Mouse (Mus musculus) heart, adult 2 months (tissue): ENCODE results near the gene Tmem183a. TPM values are rescaled to one million over a fixed set of nuclear protein-coding genes. Genes with fewer than 3 reads are reported as not detected.

Experiments used
- DNase-seq, 2 experiments: peaks; one replicate each; pipeline ENCODE4 v3.0.0; 2021
- H3K27ac ChIP-seq: fragments of 200-600 bp; 2 replicates; pipeline ENCODE4 v1.8.1; 2022
- H3K27me3 ChIP-seq: fragments of 200-500 bp; 2 replicates; pipeline ENCODE4 v1.6.1; 2012; ENCODE audit warnings: mild to moderate bottlenecking, low read length, inconsistent platforms, mixed read lengths; ENCODE audit not compliant: control insufficient read depth, insufficient read depth
- H3K36me3 ChIP-seq: fragments of 200-500 bp; 2 replicates; pipeline ENCODE4 v1.6.1; 2012; ENCODE audit warnings: low read length, inconsistent platforms; ENCODE audit not compliant: control insufficient read depth, insufficient read depth
- H3K4me1 ChIP-seq: fragments of 200-500 bp; 2 replicates; pipeline ENCODE4 v1.6.1; 2011; ENCODE audit warnings: low read length; ENCODE audit not compliant: control insufficient read depth, insufficient read depth
- H3K4me3 ChIP-seq: fragments of 200-600 bp; 2 replicates; pipeline ENCODE4 v1.8.1; 2022
- H3K79me2 ChIP-seq: fragments of 200-500 bp; replicated peaks from 2 replicates; pipeline ENCODE4 v1.6.1; 2012; ENCODE audit warnings: mild to moderate bottlenecking, inconsistent platforms, low read length, moderate library complexity, mixed read lengths; ENCODE audit not compliant: control insufficient read depth, insufficient read depth
- H3K9ac ChIP-seq: fragments of 200-500 bp; 2 replicates; pipeline ENCODE4 v1.6.1; 2012; ENCODE audit warnings: low read depth, mild to moderate bottlenecking, control low read depth, inconsistent platforms, low read length, mixed read lengths
- CTCF ChIP-seq: fragments of 200-600 bp; IDR thresholded peaks from 2 replicates; pipeline ENCODE4 v1.8.1; 2022; ENCODE audit warnings: antibody characterized with exemption, mild to moderate bottlenecking, moderate library complexity
- EP300 ChIP-seq: fragments of 200-500 bp; IDR thresholded peaks from 2 replicates; pipeline ENCODE4 v1.6.1; 2011; ENCODE audit warnings: low read depth, low read length, control low read depth; ENCODE audit not compliant: insufficient read depth
- POLR2A ChIP-seq: fragments of 200-500 bp; IDR thresholded peaks from 2 replicates; pipeline ENCODE4 v1.6.1; 2011; ENCODE audit warnings: mild to moderate bottlenecking, low read depth, low read length, control low read depth; ENCODE audit not compliant: insufficient read depth
- WGBS: fragments of 180-500 bp; shearing (Covaris S2); methylation state at CpG from one replicate; pipeline ENCODE4 v1.1.7; 2018; 5-methylcytosine and 5-hydroxymethylcytosine counted together
- intact Hi-C: fragments of 180-260 bp; cut with DNase I; formaldehyde crosslinking; loops from one replicate; pipeline ENCODE4 v1.15.1; 2025
- long read RNA-seq: library from polyadenylated mRNA; stranded (forward); transcript quantifications from one replicate; pipeline ENCODE4 v2.0.0, GENCODE M21; 2021
- polyA plus RNA-seq: library from polyadenylated mRNA; depleted of rRNA; stranded (reverse); fragments of >200 nt; gene quantifications from 2 replicates; pipeline ENCODE4 v1.2.3, GENCODE M21; 2012; rRNA removed
- total RNA-seq, 2 experiments: library from RNA; stranded (reverse); gene quantifications; 2 replicates each; pipeline ENCODE4 v1.2.3; 2021

Gene Tmem183a
- total RNA-seq, result 10 to 100 TPM; 17.8 to 18.7 TPM
- 22.9 and 45.8 TPM in 2 replicates for polyA plus RNA-seq
- long read RNA-seq, transcript Tmem183a-201 (8 exons, 3,149 nt), result major isoform, 6 of 13 reads
- long read RNA-seq, partial matches to known transcripts, result 2 of 13 reads
- long read RNA-seq, other reads (novel, unspliced or antisense), result 3 of 13 reads

DNA sequence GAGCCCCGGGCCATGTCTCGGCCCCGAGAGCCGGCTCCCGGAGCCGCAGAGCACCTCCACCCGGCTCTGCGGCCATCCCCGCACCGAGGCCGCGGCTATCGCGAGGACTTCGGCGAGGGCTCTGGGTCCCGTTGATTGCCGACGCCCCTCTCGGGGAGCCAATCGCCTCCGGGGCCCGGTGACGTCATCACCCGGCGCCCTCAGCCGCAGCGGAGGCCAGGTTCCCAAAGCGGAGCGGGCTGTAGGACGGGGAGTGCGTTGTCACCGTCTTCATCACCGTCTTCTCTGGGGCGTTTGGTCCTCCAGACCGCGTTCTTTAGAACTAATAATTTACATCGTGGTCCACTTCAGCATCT is at the start of gene Tmem183a:
Gene Tmem183a (minus strand): TSS at position 123 of the 356 bp plus-strand sequence.
- Histone ChIP-seq H3K4me3 (peak within 1 kb of the TSS; percentile 93), H3K27ac (peak within 1 kb of the TSS; percentile 88), H3K4me1 (peaks cover 3% of the 10 kb centered on the region; the same call in 1 of the 2 replicates), H3K9ac (peak within 1 kb of the TSS; percentile 94), H3K79me2 (no peaks in the 10 kb centered on the region; the same call in 1 of the 2 replicates), H3K36me3 (peaks cover 16% of the 10 kb centered on the region), H3K27me3 (no peaks in the 10 kb centered on the region)
- TF ChIP-seq CTCF (no peak), POLR2A (peak; percentile 99), EP300 (0 out of 2 replicates have a peak, but pooled peaks have one; percentile 67)
- peak; percentile 98 to 99 for DNase-seq
- intact Hi-C loops, result loop anchor here (1.0 to 2.0 kb wide), 2 partner anchors 19 to 93 kb away; partner anchors contain the start of gene Klhl12
- WGBS, result under 1% methylated on average over 38 of the region's 38 CpGs

DNA sequence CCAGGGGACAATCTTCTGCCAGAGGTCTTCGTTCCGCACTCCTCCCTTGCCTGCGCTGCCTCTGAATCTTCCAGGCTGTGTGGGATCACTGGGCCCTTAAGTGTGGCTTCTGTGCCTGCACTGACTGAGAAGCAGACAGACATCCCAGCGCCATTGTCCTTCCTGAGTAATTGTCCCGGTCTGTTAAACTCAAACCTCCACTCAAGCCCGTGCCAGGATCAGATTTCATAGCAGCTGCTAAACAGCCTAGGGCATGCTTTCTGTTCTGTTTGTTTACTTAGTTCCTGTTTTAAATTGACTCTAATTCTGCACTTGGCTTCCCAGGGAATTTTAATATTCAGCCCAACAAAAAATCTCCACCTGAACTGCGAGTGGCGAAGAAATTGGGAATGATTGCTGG is 46.3 kb upstream of the Tmem183a start:
- Histone ChIP-seq H3K36me3 (no peaks in the 10 kb centered on the region), H3K27ac (no peak overlapping the region), H3K9ac (no peak overlapping the region), H3K4me1 (no peaks in the 10 kb centered on the region), H3K79me2 (no peaks in the 10 kb centered on the region), H3K4me3 (no peak overlapping the region), H3K27me3 (no peaks in the 10 kb centered on the region)
- no peak for DNase-seq
- intact Hi-C loops, result no loop called here
- WGBS, result 90% methylated on average over 8 of the region's 8 CpGs
- no peak for TF ChIP-seq EP300
- no peak for TF ChIP-seq CTCF
- TF ChIP-seq POLR2A, result no peak

DNA sequence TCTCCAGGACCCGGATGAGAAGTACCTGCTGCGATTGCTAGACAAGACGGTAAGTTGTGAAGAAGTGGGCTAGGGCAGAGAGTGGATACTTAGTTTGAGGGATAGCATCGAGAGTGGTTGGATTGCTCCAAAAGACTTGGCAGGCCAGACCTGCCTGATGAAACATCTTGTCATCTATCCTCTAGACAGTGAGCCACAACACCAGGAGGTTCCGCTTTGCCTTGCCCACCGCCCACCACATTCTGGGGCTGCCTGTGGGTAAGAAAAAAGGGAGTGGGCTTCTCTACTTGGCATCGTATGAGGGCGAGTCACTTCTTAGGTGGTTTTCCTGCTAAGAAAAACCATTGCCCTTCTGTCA is 44.6 kb upstream of the Tmem183a start:
- H3K4me1 ChIP-seq, result no peaks in the 10 kb centered on the region
- H3K79me2 ChIP-seq, result no peaks in the 10 kb centered on the region
- 32% methylated on average over 8 of the region's 8 CpGs for WGBS
- no peak for DNase-seq
- TF ChIP-seq EP300 (no peak), POLR2A (no peak), CTCF (no peak)
- no peaks in the 10 kb centered on the region for H3K27me3 ChIP-seq
- intact Hi-C loops, result no loop called here
- peak overlapping the region; percentile 95 for H3K4me3 ChIP-seq
- peak overlapping the region; percentile 76 for H3K27ac ChIP-seq
- no peaks in the 10 kb centered on the region for H3K36me3 ChIP-seq
- H3K9ac ChIP-seq, result peak overlapping the region; percentile 83

DNA sequence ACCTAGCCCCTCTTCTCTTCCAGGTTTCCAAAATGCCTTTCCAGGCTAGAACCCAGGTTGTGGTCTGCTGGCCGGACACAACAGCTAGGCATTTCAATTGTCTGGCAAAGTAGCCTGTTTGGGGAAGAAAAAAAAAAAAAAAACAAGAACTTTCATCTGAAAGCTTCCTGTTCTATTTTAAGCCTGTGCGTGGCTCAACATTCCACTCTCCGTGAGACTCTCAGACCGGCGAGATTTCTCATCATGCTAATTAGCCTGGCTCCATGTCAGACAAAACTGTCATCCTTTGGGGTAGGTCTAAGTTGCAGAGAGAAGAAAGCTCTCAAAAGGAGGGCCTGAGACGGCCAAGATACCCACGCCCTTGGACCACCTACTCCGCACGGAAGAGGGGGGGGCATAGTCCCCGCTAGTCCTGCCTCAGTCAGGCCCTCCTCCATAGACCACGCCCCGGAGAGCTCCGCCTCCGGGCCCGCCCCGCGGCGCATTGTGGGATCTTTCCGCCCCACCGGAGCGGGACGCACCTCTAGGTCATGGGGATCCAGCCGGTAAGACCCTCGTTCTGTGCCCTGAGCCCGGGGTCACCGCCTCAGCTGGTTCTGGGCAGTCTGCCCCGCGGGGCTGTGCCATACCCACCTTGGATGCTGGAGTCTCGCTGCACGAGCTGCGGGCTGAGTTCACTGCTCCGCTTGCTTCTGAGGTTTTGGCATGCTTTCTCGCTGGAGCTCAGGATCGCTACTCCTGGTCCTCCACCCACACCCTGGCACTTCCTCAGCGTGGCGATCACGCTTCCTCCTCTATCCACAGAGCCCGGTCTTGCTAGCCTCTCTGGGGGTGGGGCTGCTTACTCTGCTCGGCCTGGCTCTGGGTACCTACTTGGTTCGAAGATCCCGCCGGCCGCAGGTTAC is 44.0 kb upstream of the Tmem183a start, which contains the start of gene Cyb5r1:
Gene Cyb5r1 (plus strand): TSS at position 51 of the 905 bp plus-strand sequence.
- peak within 1 kb of the TSS; percentile 76 for H3K27ac ChIP-seq
- TF ChIP-seq EP300 (0 out of 2 replicates have a peak, but pooled peaks have one; percentile 11), CTCF (no peak), POLR2A (peak; percentile 78)
- 2% methylated on average over 43 of the region's 43 CpGs for WGBS
- peak; percentile 90 to 91 for DNase-seq
- peak within 1 kb of the TSS; percentile 95 for H3K4me3 ChIP-seq
- no peaks in the 10 kb centered on the region for H3K27me3 ChIP-seq
- H3K79me2 ChIP-seq, result no peaks in the 10 kb centered on the region
- H3K9ac ChIP-seq, result peak within 1 kb of the TSS; percentile 83
- H3K36me3 ChIP-seq, result no peaks in the 10 kb centered on the region
- intact Hi-C loops, result no loop called here
- H3K4me1 ChIP-seq, result no peaks in the 10 kb centered on the region

DNA sequence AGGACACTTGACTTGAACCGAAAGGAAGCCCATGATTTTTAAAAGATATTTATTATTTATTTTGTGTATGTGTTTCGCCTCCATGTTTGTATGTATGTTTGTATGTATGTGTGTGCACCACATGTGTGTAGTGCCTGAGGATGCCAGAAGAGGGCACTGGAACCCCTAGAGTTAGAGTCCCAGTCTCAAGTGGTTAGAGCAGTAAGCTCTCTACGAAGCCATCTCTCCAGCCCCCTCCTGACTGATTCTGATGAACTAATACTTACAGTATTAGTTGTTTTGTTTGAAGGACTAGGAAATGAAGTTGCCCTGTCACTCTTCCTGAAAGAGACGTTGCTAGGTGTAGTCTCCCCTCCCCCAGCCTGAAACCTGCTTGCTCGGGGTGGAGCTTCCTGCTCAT is 38.0 kb upstream of the Tmem183a start:
- H3K27me3 ChIP-seq, result no peaks in the 10 kb centered on the region
- no peak overlapping the region for H3K4me3 ChIP-seq
- TF ChIP-seq CTCF (peak; percentile 54), EP300 (no peak)
- intact Hi-C loops, result no loop called here
- no peaks in the 10 kb centered on the region for H3K4me1 ChIP-seq
- no peak for DNase-seq
- no peaks in the 10 kb centered on the region for H3K36me3 ChIP-seq
- H3K79me2 ChIP-seq, result no peaks in the 10 kb centered on the region
- H3K9ac ChIP-seq, result no peak overlapping the region
- H3K27ac ChIP-seq, result no peak overlapping the region
- 65% methylated on average over 5 of the region's 5 CpGs for WGBS

DNA sequence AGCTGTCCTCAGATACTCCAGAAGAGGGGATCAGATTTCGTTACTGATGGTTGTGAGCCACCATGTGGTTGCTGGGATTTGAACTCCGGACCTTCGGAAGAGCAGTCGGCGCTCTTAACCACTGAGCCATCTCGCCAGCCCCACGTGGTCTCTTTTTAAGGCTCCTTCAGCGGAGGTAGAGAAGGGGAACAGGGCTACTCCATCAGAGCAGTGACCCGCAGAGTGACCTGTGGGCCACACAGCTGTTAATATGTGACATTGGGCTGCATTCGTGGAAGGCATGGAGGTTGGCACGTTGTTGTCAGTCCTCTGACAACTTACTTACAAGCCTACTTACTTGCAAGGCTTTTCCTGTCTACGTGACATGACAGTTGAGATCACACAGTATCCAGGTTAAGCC is 36.4 kb upstream of the Tmem183a start:
- H3K79me2 ChIP-seq, result no peaks in the 10 kb centered on the region
- H3K27ac ChIP-seq, result no peak overlapping the region
- no peak for TF ChIP-seq EP300

More for the DNA sequence above, 36.4 kb upstream of the Tmem183a start:
- H3K4me1 ChIP-seq, result no peaks in the 10 kb centered on the region
- intact Hi-C loops, result no loop called here
- H3K9ac ChIP-seq, result no peak overlapping the region
- 93% methylated on average over 12 of the region's 12 CpGs for WGBS
- H3K4me3 ChIP-seq, result no peak overlapping the region
- H3K27me3 ChIP-seq, result no peaks in the 10 kb centered on the region
- no peak for DNase-seq
- no peaks in the 10 kb centered on the region for H3K36me3 ChIP-seq
